Mouse (Mus musculus): ENCODE data around the gene Rhebl1. TPM values are rescaled to one million over a fixed set of nuclear protein-coding genes. Genes with fewer than 3 reads are reported as not detected.

Rhebl1 gene
- polyA plus RNA-seq, 1 experiment from 2014 or later: 9.4 TPM

DNA sequence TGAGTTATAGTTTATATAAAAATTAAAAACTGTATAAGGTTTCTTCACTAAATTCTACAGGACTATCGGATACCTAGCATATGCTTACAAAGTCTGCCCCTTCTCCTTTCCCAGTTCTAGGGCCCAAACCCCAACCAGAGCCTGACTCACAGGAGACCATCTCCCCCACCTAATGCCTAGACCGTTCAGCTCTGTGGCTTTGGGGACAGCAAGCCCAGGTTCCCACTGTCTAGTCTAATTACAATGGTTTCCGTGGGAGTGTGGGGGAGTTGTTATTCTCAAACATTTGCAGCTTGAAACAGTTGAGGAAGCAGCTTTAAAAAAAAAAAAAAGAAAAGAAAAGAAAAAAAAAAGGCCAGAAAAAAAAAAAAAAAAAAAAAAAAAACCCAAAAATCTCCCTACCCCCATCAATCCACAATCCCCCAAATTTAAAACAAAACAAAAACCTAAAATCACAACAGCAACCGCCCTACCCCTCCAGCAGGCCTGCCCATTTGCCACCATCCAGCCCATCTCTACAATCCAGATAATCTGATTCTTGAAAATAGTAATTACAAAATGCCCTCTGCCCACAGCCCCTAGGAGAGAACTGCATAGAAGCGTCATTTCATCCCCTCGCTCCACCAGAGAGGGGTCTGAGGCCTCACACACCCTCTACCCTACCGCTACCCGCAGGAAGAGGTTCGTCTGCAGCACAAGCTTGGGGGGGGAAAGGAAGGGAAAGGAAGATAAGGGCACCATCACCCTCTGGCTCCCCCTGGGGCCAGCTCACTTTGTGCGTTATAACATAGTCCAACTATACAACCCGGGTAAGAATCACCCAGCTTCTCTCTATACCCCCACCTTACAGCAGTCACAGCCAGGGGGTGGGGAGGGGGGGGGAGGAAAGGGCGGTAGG, 61.9 kb downstream of the Rhebl1 start:
- no peak for ATAC-seq
- Histone ChIP-seq H3K27ac (ENCODE audit: low read depth, low read length) (0 out of 2 replicates have a peak overlapping the region, but pooled peaks have one; percentile 95), H3K9me3 (ENCODE audit: control insufficient read depth) (no peaks in the 10 kb centered on the region), H3K27me3 (replicated peaks; ENCODE audit: control insufficient read depth, insufficient read depth, low read length) (no peaks in the 10 kb centered on the region), H3K4me2 (replicated peaks; ENCODE audit: low read depth) (peak overlapping the region; percentile 74), H3K9ac (ENCODE audit: low read depth, low read length) (no peak overlapping the region), H3K36me3 (ENCODE audit: control insufficient read depth, insufficient read depth) (peaks cover 54% of the 10 kb centered on the region), H3K4me1 (replicated peaks; ENCODE audit: control insufficient read depth, insufficient read depth, low read length) (no peaks in the 10 kb centered on the region), H3K4me3 (ENCODE audit: low read depth, low read length) (no peak overlapping the region)
- WGBS: 53% methylated on average over 12 of the region's 12 CpGs
- TF ChIP-seq CTCF (IDR thresholded peaks at IDR 0.05; ENCODE audit: low read depth): peak; percentile 47

DNA sequence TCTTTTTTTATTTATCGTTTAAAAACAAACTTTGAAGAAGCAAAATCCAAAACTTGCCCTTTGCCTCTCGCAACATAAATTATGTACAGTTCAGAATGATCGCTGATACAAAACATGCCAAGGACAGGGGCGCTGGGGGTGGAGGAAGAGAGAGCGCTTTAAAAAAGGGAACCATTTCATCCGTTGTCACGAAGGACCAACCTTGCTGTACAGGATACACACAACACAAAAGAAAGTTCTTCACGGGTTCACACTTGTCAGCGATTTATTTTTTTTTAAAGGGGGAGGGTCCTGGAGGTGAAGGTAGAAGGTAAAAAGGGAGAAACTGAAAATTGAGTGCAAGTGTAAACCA, 62.7 kb downstream of the Rhebl1 start:
- ATAC-seq: peak; percentile 17; the same call in 1 of the 2 replicates
- H3K4me2 ChIP-seq (replicated peaks; ENCODE audit: low read depth): peak overlapping the region; percentile 74
- 11% methylated on average over 9 of the region's 9 CpGs for WGBS
- peak overlapping the region; percentile 86 for H3K4me3 ChIP-seq (ENCODE audit: low read depth, low read length)
- H3K36me3 ChIP-seq (ENCODE audit: control insufficient read depth, insufficient read depth): peaks cover 47% of the 10 kb centered on the region
- no peaks in the 10 kb centered on the region for H3K9me3 ChIP-seq (ENCODE audit: control insufficient read depth)
- peak overlapping the region; percentile 95 for H3K27ac ChIP-seq (ENCODE audit: low read depth, low read length)
- no peak for TF ChIP-seq CTCF (IDR thresholded peaks at IDR 0.05; ENCODE audit: low read depth)
- no peaks in the 10 kb centered on the region for H3K27me3 ChIP-seq (replicated peaks; ENCODE audit: control insufficient read depth, insufficient read depth, low read length)
- H3K9ac ChIP-seq (ENCODE audit: low read depth, low read length): peak overlapping the region; percentile 89; the same call in 1 of the 2 replicates
- no peaks in the 10 kb centered on the region for H3K4me1 ChIP-seq (replicated peaks; ENCODE audit: control insufficient read depth, insufficient read depth, low read length)

GRCm38 (mm10) chr15:98830736-98831683, 63.3 kb downstream of the Rhebl1 start, which contains the start of gene Prkag1:
Gene Prkag1 (minus strand): TSS chr15:98831521.
- no peaks in the 10 kb centered on the region for H3K4me1 ChIP-seq (replicated peaks; ENCODE audit: control insufficient read depth, insufficient read depth, low read length)
- peaks cover 41% of the 10 kb centered on the region for H3K36me3 ChIP-seq (ENCODE audit: control insufficient read depth, insufficient read depth)
- no peaks in the 10 kb centered on the region for H3K9me3 ChIP-seq (ENCODE audit: control insufficient read depth)
- peak within 1 kb of the TSS; percentile 86 for H3K4me3 ChIP-seq (ENCODE audit: low read depth, low read length)
- H3K4me2 ChIP-seq (replicated peaks; ENCODE audit: low read depth): peak within 1 kb of the TSS; percentile 74
- ATAC-seq: peak; percentile 93
- peak; percentile 75 for TF ChIP-seq CTCF (IDR thresholded peaks at IDR 0.05; ENCODE audit: low read depth)
- H3K27ac ChIP-seq (ENCODE audit: low read depth, low read length): peak within 1 kb of the TSS; percentile 95
- H3K27me3 ChIP-seq (replicated peaks; ENCODE audit: control insufficient read depth, insufficient read depth, low read length): no peaks in the 10 kb centered on the region
- under 1% methylated on average over 65 of the region's 66 CpGs for WGBS
- peak within 1 kb of the TSS; percentile 89 for H3K9ac ChIP-seq (ENCODE audit: low read depth, low read length)

Other genes with a start within 250 kb of the Rhebl1 start
- gene Ddx23, start 231.6 kb downstream of the Rhebl1 start, polyA plus RNA-seq (2015; fragmentation: Nextera tagmentation; extraction: Ambion mirVana): 9.0 and 11.7 TPM in 2 replicates
- 1.1 and 1.4 TPM in 2 replicates for gene Rnd1, start 217.1 kb downstream of the Rhebl1 start, polyA plus RNA-seq (2015; fragmentation: Nextera tagmentation; extraction: Ambion mirVana)
- gene Ccdc65, start 186.3 kb downstream of the Rhebl1 start, polyA plus RNA-seq (2015; fragmentation: Nextera tagmentation; extraction: Ambion mirVana): 0.27 and 0.38 TPM in 2 replicates
- gene Fkbp11, start 166.3 kb downstream of the Rhebl1 start, polyA plus RNA-seq (2015; fragmentation: Nextera tagmentation; extraction: Ambion mirVana): 30.9 and 32.4 TPM in 2 replicates
- 31.8 and 35.3 TPM in 2 replicates for gene Arf3, start 131.3 kb downstream of the Rhebl1 start, polyA plus RNA-seq (2015; fragmentation: Nextera tagmentation; extraction: Ambion mirVana)
- gene Wnt10b, start 116.4 kb downstream of the Rhebl1 start, polyA plus RNA-seq (2015; fragmentation: Nextera tagmentation; extraction: Ambion mirVana): 0.08 TPM in 1 of 2 replicates, not detected in the other
- gene Wnt1, start 104.7 kb downstream of the Rhebl1 start, polyA plus RNA-seq (2015; fragmentation: Nextera tagmentation; extraction: Ambion mirVana): not detected in 2 replicates
- 0.07 TPM in 1 of 2 replicates, not detected in the other for gene Ddn, start 85.0 kb downstream of the Rhebl1 start, polyA plus RNA-seq (2015; fragmentation: Nextera tagmentation; extraction: Ambion mirVana)
- 67.0 and 67.3 TPM in 2 replicates for gene Prkag1, start 63.0 kb downstream of the Rhebl1 start, polyA plus RNA-seq (2015; fragmentation: Nextera tagmentation; extraction: Ambion mirVana)
- 5.3 and 6.5 TPM in 2 replicates for gene Kmt2d, start 23.3 kb downstream of the Rhebl1 start, polyA plus RNA-seq (2015; fragmentation: Nextera tagmentation; extraction: Ambion mirVana)
- gene Dhh, start 4.0 kb upstream of the Rhebl1 start, polyA plus RNA-seq (2015; fragmentation: Nextera tagmentation; extraction: Ambion mirVana): 0.88 and 0.93 TPM in 2 replicates
- 27.0 and 30.6 TPM in 2 replicates for gene Lmbr1l, start 23.7 kb upstream of the Rhebl1 start, polyA plus RNA-seq (2015; fragmentation: Nextera tagmentation; extraction: Ambion mirVana)
- gene Tuba1b, start 40.0 kb upstream of the Rhebl1 start, polyA plus RNA-seq (2015; fragmentation: Nextera tagmentation; extraction: Ambion mirVana): 391 and 435 TPM in 2 replicates
- gene Gm49450, start 59.0 kb upstream of the Rhebl1 start, polyA plus RNA-seq (2015; fragmentation: Nextera tagmentation; extraction: Ambion mirVana): not detected in 2 replicates
- gene Tuba1a, start 59.2 kb upstream of the Rhebl1 start, polyA plus RNA-seq (2015; fragmentation: Nextera tagmentation; extraction: Ambion mirVana): 457 and 503 TPM in 2 replicates
- 271 and 315 TPM in 2 replicates for gene Tuba1c, start 135.4 kb upstream of the Rhebl1 start, polyA plus RNA-seq (2015; fragmentation: Nextera tagmentation; extraction: Ambion mirVana)
- gene Prph, start 160.6 kb upstream of the Rhebl1 start, polyA plus RNA-seq (2015; fragmentation: Nextera tagmentation; extraction: Ambion mirVana): 29.8 and 32.7 TPM in 2 replicates
- 4.8 TPM in 2 replicates for gene Troap, start 180.0 kb upstream of the Rhebl1 start, polyA plus RNA-seq (2015; fragmentation: Nextera tagmentation; extraction: Ambion mirVana)
- gene C1ql4, start 193.3 kb upstream of the Rhebl1 start, polyA plus RNA-seq (2015; fragmentation: Nextera tagmentation; extraction: Ambion mirVana): 0.10 and 0.17 TPM in 2 replicates
- 52.9 and 55.7 TPM in 2 replicates for gene Dnajc22, start 198.6 kb upstream of the Rhebl1 start, polyA plus RNA-seq (2015; fragmentation: Nextera tagmentation; extraction: Ambion mirVana)
- 14.3 and 16.0 TPM in 2 replicates for gene Spats2, start 231.4 kb upstream of the Rhebl1 start, polyA plus RNA-seq (2015; fragmentation: Nextera tagmentation; extraction: Ambion mirVana)

Measured in intestine, postnatal 0 days (tissue).